Mouse (Mus musculus): ENCODE results near the gene Cmas. TPM values are rescaled to one million over a fixed set of nuclear protein-coding genes. Genes with fewer than 3 reads are reported as not detected.

The Cmas gene
- polyA plus RNA-seq, 1 experiment from 2014 or later: 94.4 TPM

Other genes starting within 250 kb of the Cmas start
- 527 and 536 TPM in 2 replicates for gene Ldhb, start 248.7 kb upstream of the Cmas start, polyA plus RNA-seq (2015; fragmentation: Nextera tagmentation; extraction: Ambion mirVana)
- gene Kcnj8, start 185.1 kb upstream of the Cmas start, polyA plus RNA-seq (2015; fragmentation: Nextera tagmentation; extraction: Ambion mirVana): 11.2 and 12.1 TPM in 2 replicates
- 1.5 and 1.7 TPM in 2 replicates for gene Abcc9, start 54.4 kb upstream of the Cmas start, polyA plus RNA-seq (2015; fragmentation: Nextera tagmentation; extraction: Ambion mirVana)
- gene Sult6b2, start 47.8 kb downstream of the Cmas start, polyA plus RNA-seq (2015; fragmentation: Nextera tagmentation; extraction: Ambion mirVana): 0.14 TPM in 1 of 2 replicates, not detected in the other
- gene St8sia1, start 207.8 kb downstream of the Cmas start, polyA plus RNA-seq (2015; fragmentation: Nextera tagmentation; extraction: Ambion mirVana): 8.1 and 10.0 TPM in 2 replicates

Data from thymus, postnatal 0 days (tissue).